Mouse (Mus musculus): ENCODE measurements around the gene B3gnt5. TPM values are rescaled to one million over a fixed set of nuclear protein-coding genes. Genes with fewer than 3 reads are reported as not detected.
"Not testable (repeated sequence)": the region's sequence is repeated elsewhere in the genome, so short reads cannot be mapped to it uniquely, and the experiment has no call there.

B3gnt5 gene
- polyA plus RNA-seq (2012; rRNA removed): 2.5 and 3.2 TPM in 2 replicates

GRCm38 (mm10) chr16:19760074-19760473 is at the start of gene B3gnt5:
TSS of gene B3gnt5 (plus strand) at chr16:19760208.
- peak; percentile 21 for DNase-seq (ENCODE audit: low spot score)

- DNase-seq (ENCODE audit: low spot score): no peak
Measured at GRCm38 (mm10) chr16:19720959-19721358, 39.0 kb upstream of the B3gnt5 start.

GRCm38 (mm10) chr16:19724139-19724538 is 35.9 kb upstream of the B3gnt5 start:
- DNase-seq (ENCODE audit: low spot score): not testable (repeated sequence)

- no peak for DNase-seq (ENCODE audit: low spot score)
Measured at GRCm38 (mm10) chr16:19732896-19733295, 27.1 kb upstream of the B3gnt5 start.

GRCm38 (mm10) chr16:19760505-19761496 is 793 bp downstream of the B3gnt5 start:
- peak; percentile 20 for DNase-seq (ENCODE audit: low spot score)

- DNase-seq (ENCODE audit: low spot score): no peak
Measured at GRCm38 (mm10) chr16:19761691-19762090, 1.7 kb downstream of the B3gnt5 start.

GRCm38 (mm10) chr16:19766107-19766506 is 6.1 kb downstream of the B3gnt5 start:
- DNase-seq (ENCODE audit: low spot score): no peak

- DNase-seq (ENCODE audit: low spot score): no peak
Measured at GRCm38 (mm10) chr16:19768046-19768445, 8.0 kb downstream of the B3gnt5 start.

- DNase-seq (ENCODE audit: low spot score): no peak
Measured at GRCm38 (mm10) chr16:19772013-19772412, 12.0 kb downstream of the B3gnt5 start.

GRCm38 (mm10) chr16:19786386-19787090 is 26.5 kb downstream of the B3gnt5 start:
- no peak for DNase-seq (ENCODE audit: low spot score)

- no peak for DNase-seq (ENCODE audit: low spot score)
Measured at GRCm38 (mm10) chr16:19789914-19790313, 29.9 kb downstream of the B3gnt5 start.

GRCm38 (mm10) chr16:19818801-19819200 is 58.8 kb downstream of the B3gnt5 start:
- no peak for DNase-seq (ENCODE audit: low spot score)

Other genes starting within 250 kb of the B3gnt5 start
- not detected in 2 replicates for gene Olfr167, start 237.9 kb upstream of the B3gnt5 start, polyA plus RNA-seq (2012; rRNA removed)
- not detected in 2 replicates for gene Olfr168, start 224.7 kb upstream of the B3gnt5 start, polyA plus RNA-seq (2012; rRNA removed)
- not detected in 2 replicates for gene Olfr169, start 188.4 kb upstream of the B3gnt5 start, polyA plus RNA-seq (2012; rRNA removed)
- not detected in 2 replicates for gene Olfr170, start 148.3 kb upstream of the B3gnt5 start, polyA plus RNA-seq (2012; rRNA removed)
- not detected in 2 replicates for gene Olfr171, start 130.3 kb upstream of the B3gnt5 start, polyA plus RNA-seq (2012; rRNA removed)
- not detected in 2 replicates for gene Lamp3, start 53.8 kb upstream of the B3gnt5 start, polyA plus RNA-seq (2012; rRNA removed)
- 3.4 and 3.5 TPM in 2 replicates for gene Klhl6, start 222.8 kb downstream of the B3gnt5 start, polyA plus RNA-seq (2012; rRNA removed)

All from urinary bladder, adult 2 months (tissue).